Mouse (Mus musculus) kidney, adult 18-20 months (tissue): ENCODE data around the gene Cct5.

Source experiments
- DNase-seq: peaks from one replicate; pipeline ENCODE4 v3.0.0; 2021

The Cct5 gene

DNA sequence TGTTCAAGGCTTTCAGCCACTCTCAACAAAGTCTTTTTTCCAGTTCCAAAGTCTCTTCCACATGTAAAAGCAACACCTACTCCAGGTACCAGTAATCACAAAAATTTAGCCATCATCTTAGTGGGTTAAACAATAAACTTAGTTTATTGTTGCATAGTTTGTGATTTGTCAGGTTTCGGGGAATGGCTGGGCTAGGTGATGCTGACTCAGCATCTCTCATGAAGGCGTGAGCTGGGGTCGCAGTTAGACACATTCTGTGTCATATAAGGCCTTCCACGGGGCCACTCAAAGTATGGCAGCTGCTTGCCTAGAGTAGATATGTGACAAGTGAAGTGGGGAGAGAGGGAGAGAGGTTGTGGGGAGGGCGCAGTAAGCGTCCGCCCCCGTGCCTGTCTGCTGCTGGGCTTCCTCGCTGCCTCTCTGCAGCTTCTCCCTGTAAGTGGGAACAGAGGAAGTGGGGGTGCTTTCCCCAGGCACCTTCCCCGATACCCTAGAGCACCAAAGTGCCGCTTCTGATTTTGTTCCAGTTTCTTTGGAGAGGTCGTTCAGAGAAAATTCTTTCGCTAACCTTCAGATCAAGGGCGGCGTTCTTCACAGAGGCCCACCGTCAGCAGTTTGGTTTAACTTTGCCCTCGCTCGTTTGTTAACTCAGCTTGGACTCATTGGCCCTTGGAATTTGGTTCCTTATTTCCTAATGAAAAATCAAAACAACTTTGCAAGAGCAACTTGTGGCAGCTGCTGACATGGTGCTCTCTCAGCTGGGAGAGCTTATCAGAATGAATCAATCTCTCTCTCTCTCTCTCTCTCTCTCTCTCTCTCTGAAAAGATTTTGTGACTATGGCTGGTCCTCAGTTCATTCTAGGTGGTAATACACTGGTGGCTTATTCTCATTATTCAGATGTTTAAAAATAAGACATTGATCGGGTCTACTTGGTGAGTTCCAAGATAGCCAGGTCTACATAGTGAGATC, 37.7 kb downstream of the Cct5 start:
- DNase-seq: peak; percentile 70

DNA sequence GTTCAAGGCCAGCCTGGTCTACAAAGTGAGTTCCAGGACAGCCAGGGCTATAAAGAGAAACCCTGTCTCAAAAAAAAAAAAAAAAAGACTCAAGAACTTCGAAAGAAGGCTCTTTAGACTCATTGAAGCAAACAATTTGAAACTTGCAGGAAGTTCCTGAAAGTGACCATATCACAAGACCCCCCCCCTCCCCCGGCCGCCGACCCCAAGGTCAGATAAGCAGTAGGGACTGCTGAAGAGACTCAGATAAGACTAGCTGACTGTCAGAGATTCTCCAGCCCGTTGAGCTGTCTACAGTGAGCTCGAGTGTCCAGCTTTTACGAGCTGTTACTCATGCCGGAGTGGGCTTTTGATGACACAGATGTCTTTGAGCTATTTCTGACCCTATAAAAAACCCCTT, 38.8 kb downstream of the Cct5 start:
- no peak for DNase-seq

DNA sequence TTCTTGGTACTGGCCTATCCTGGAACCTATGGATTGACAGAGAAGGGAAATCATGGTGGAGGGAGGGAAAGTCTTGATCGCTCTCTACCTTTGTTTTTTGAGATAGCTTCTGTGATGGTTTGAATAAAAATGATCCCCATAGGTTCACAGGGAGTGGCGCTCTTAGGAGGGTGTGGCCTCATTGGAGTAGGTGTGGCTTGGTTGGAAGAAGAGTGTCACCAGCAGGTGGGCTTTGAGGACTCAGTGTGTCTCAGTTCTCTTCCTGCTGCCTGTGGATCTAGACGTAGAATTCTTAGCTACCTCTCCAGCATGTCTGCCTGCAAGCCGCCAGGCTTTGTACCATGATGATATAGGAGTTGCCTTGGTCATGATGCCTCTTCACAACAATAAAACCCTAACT, 39.6 kb downstream of the Cct5 start:
- no peak for DNase-seq

DNA sequence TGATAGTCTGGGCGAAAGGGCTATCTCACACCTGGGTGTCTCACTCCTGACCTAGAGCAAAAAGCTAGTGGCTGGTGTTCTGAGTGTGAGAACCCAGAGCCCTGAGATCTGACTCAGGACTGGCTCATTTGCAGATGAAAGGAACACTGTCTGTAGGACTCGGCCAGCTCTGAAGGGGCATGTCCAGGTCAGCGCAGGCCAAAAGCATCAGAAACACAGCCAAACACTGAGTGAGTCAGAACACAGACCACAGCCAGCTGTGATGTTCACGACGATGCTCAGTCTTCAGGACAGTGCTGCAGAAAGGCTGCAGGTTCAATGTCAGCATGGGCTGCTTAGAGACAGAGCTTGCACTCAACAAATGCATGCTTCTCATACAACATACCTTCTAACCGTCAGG, 40.2 kb downstream of the Cct5 start:
- no peak for DNase-seq

DNA sequence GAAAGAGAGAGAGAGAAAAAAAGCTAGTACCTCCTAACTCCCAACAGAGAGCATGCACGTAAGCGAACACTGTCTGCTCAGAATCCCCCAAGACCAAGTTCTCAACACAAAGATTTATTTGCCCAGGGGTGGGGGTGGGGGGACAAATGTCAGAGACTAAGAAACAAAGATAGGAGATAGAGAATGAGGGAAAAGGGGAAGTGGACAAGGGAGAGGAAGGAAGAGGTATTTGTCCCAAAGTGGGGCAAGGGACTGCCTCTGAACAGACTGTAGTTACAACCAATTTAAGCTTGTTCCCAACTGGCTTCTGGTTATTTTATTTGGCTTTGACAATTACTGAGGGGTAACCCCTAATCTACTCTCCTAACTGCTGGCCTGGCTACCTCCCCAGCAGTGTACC, 46.7 kb downstream of the Cct5 start:
- DNase-seq: no peak

DNA sequence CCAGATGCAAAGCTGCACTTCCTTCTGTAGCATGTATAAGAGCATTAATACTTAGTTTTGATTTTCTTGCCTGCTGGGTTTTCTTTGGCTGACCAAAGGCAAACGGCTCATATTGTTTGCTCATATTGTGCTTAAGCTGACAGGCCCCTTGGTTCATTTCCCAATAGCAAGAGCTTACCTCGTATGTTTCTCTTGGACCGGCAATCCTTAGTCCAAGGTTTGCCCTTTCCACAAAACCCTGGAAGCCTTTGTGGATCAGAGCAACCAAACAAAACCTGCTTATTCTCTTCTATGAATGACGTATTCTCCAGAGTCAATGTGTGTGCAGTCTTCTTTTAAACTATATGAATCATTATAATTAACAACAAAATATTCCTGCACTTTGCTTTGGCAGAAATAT, 51.2 kb downstream of the Cct5 start:
- DNase-seq: no peak

DNA sequence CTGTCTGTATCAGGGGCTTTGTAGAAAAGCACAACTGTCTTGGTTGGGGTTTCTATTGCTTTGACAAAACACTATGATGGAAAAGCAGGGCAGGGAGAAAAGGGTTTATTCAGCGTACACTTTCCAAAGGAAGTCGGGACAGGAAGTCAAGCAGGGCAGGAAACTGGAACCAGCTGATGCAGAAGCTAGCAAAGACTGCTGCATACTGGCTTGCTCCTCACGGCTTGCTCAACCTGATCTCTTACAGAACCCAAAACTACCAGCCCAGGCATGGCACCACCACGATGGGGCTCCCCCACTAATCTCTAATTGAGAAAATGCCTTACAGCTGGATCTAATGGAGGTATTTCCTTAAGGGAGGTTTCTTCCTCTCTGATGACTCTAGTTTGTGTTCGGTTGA, 54.2 kb downstream of the Cct5 start:
- DNase-seq: no peak

DNA sequence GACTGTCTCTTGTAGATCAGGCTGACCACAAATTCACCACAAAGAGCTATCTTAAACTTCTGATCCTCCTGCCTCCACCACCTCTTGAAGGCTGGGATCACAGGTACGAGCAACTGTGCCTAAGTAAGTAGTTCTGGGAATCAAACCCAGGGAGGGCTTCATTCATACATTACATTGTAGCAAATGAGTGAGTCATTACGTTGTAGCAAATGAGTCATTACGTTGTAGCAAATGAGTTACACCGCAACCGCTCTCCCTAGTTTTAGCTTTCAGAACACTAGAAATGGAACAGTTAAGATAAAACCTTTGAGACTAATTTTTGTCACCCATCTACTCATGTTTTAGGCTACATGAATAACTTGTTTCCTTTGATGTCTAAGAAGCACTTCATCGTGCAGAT, 55.3 kb downstream of the Cct5 start:
- no peak for DNase-seq

DNA sequence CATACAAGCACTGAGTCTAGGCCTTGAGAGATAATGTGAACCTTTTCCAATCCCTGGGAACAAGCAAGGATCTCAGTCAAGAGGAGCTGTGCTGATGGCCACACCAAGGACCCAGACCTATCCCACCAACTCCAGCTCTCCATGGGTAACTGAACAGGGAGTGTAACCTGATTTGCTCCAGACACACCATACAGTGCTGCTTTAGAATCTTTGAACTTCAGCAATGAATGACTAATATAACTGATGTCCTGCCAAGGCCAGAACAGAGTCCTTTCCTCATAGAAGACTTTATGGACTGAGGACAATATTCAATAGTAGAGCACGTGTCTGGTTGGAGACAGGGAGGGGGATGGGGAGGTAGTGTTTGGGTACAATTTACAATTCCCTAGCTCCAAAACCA, 56.5 kb downstream of the Cct5 start:
- no peak for DNase-seq

DNA sequence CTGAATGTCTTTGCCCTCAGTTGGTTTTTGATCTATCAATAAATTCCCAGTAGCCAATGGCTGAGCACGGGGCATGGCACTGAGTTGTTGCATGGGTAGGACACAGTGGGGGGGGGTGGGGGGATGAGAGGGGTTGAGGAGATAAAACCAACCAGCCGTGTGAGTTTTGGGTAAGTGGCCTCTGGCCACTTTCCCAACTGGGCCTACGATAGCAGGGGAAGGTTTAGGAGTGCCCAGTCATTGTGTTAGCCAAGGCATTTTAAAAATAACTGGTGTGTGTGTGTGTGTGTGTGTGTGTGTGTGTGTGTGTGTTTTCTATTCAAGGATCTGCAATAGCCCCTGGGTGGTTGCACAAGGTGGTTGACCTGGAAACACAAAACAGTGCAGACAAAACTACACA, 58.4 kb downstream of the Cct5 start:
- no peak for DNase-seq

DNA sequence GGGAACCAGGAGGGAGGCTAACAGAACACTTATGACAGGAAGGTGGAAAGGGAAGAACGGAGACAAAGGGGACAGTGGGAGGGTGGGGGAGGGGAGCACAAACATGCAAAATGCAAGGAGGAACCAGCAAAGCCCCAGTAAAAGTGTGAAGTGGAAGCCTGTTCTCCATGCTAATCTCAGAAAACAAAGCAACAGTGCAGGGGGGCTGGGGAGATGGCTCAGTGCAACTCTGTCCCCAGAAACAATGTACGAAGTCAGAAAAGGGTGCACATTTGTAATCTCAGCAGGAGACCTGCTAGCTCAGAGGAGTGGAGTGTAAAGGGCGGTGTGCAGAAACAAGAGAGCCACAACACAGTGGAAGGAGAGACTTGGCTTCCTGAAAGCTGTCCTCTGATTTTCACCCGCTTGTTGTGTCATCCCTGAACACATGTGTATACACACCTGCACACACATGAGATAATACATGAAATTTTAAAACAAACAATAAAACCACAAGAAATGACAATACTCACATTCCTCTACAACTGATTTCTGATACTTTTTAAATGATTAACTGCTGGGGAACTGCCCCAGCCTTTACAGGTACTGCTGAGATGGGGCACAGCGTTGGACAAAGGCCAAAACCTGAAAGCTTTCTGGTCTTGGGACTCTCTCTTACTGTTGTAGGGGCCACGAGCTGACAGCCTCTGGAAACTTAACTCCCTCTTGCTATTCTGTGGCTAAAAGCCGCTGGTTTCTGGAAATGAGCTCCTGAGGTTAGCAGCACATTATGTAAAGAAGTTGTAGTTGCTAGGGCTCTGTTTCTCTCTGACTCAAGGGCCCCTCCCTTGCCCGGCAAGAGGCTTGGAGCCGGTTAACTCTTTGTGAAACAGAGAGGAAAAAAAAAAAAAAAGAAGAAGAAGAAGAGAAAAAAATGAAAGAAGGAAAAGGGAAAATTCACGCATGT, 59.3 kb downstream of the Cct5 start:
- DNase-seq: peak; percentile 49
